Mouse (Mus musculus) embryonic facial prominence, embryonic 11.5 days (tissue): Measurements from ENCODE around the gene Susd6. TPM values are rescaled to one million over a fixed set of nuclear protein-coding genes. Genes with fewer than 3 reads are reported as not detected.
A peak's percentile ranks its signal among the peaks of the same experiment; 100 is the strongest.

Experiments
- ATAC-seq: fragments of 200-750 bp; cut with Nextera tagmentation; replicated peaks from 2 replicates; pipeline ENCODE4 v1.8.0; 2017; ENCODE audit warnings: low read depth; ENCODE audit not compliant: insufficient number of reproducible peaks, low FRiP score, low TSS enrichment
- DNase-seq: peaks from one replicate; pipeline ENCODE4 v3.0.0-alpha.2; 2015; ENCODE audit warnings: low spot score
- H3K27ac ChIP-seq: fragments of 300-500 bp; sonication (generic); replicated peaks from 2 replicates; pipeline ENCODE4 v1.5.1; 2014; ENCODE audit warnings: mild to moderate bottlenecking, low read depth, low read length, control low read depth
- H3K27me3 ChIP-seq: fragments of 300-500 bp; sonication (generic); 2 replicates; pipeline ENCODE4 v1.6.1; 2014; ENCODE audit warnings: mild to moderate bottlenecking, low read length, moderate library complexity, mixed read lengths; ENCODE audit not compliant: control insufficient read depth, insufficient read depth
- H3K36me3 ChIP-seq: fragments of 300-500 bp; sonication (generic); replicated peaks from 2 replicates; pipeline ENCODE4 v1.6.1; 2014; ENCODE audit warnings: low read depth, mild to moderate bottlenecking, low read length, moderate library complexity, mixed read lengths; ENCODE audit not compliant: control insufficient read depth, insufficient read depth
- H3K4me1 ChIP-seq: fragments of 300-500 bp; sonication (generic); 2 replicates; pipeline ENCODE4 v1.6.1; 2014; ENCODE audit warnings: low read length, mixed read lengths; ENCODE audit not compliant: control insufficient read depth, insufficient read depth
- H3K4me2 ChIP-seq: fragments of 300-500 bp; sonication (generic); 2 replicates; pipeline ENCODE4 v1.6.1; 2014; ENCODE audit warnings: low read depth, mild to moderate bottlenecking, control low read depth, low read length, moderate library complexity
- H3K4me3 ChIP-seq: fragments of 300-500 bp; sonication (generic); 2 replicates; pipeline ENCODE4 v1.5.1; 2014; ENCODE audit warnings: low read depth, low read length, control low read depth
- H3K9ac ChIP-seq: fragments of 300-500 bp; sonication (generic); replicated peaks from 2 replicates; pipeline ENCODE4 v1.6.1; 2014; ENCODE audit warnings: mild to moderate bottlenecking, control low read depth, low read length
- H3K9me3 ChIP-seq: fragments of 300-500 bp; sonication (generic); replicated peaks from 2 replicates; pipeline ENCODE4 v1.6.1; 2016; ENCODE audit warnings: mild to moderate bottlenecking, low read length, inconsistent platforms, mixed read lengths; ENCODE audit not compliant: control insufficient read depth
- WGBS: fragments of 180-500 bp; shearing (Covaris S2); extraction: QIAGEN DNeasy Blood & Tissue Kit; methylation state at CpG from one replicate; pipeline ENCODE4 v1.1.7; 2014; 5-methylcytosine and 5-hydroxymethylcytosine counted together
- polyA plus RNA-seq: library from polyadenylated mRNA; unstranded; fragments of >200 nt; fragmentation: Nextera tagmentation; extraction: Ambion mirVana; gene quantifications from 2 replicates; pipeline ENCODE4 v1.2.1, GENCODE M21; 2014

Susd6 gene
- polyA plus RNA-seq, 1 experiment from 2014 or later = 13.8 TPM

DNA sequence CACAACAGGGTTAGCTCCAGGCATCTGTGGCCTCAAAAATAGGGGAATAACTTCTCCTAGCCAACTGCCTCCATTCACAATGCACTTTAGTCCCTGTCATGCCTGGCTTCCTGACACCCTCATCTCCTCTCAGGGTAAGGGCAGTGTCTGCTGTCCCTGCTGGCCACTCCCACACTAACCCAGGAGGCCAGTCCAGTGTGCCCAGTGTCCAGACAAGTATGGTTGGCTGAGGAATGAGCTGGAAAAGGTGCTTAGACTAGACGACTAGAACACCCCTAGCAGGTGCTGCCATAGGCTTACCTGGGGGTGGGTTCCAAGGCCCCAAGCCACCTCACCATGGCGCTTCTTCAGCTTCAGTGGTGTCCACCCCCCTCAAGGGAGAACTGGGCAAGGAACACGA, 88.3 kb downstream of the Susd6 start:
- Histone ChIP-seq H3K27me3 (no peaks in the 10 kb centered on the region), H3K4me3 (no peak overlapping the region), H3K9me3 (no peaks in the 10 kb centered on the region), H3K4me1 (no peaks in the 10 kb centered on the region), H3K36me3 (no peaks in the 10 kb centered on the region; the same call in 1 of the 2 replicates), H3K4me2 (no peak overlapping the region), H3K9ac (no peak overlapping the region), H3K27ac (no peak overlapping the region)
- 77% methylated on average over 3 of the region's 3 CpGs for WGBS
- DNase-seq (no peak), ATAC-seq (no peak)

DNA sequence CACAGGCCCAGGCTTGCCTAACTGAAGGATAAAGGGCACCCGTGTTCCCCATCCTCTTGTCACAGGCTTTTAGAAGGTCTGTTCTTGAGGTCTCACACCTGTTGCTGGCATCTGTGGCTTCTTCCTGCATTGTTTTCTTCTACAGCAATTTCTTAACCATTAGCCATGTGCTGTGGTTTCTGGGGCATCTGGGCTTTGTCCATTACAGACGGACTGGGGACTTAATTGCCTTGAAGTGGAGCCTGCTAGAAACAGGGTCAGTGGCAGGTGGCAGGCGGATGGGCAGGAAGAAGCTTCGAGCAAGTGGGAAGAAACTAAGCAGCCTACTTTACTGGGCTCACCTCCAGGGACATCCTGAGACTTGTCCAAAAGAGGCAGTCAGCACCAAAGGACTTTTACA, 89.0 kb downstream of the Susd6 start:
- 66% methylated on average over 4 of the region's 4 CpGs for WGBS
- no peak overlapping the region for H3K27ac ChIP-seq
- H3K9ac ChIP-seq = no peak overlapping the region
- no peaks in the 10 kb centered on the region for H3K27me3 ChIP-seq
- H3K36me3 ChIP-seq = no peaks in the 10 kb centered on the region; the same call in 1 of the 2 replicates
- no peak overlapping the region for H3K4me3 ChIP-seq
- no peaks in the 10 kb centered on the region for H3K4me1 ChIP-seq
- H3K9me3 ChIP-seq = no peaks in the 10 kb centered on the region
- ATAC-seq (no peak), DNase-seq (no peak)
- H3K4me2 ChIP-seq = no peak overlapping the region

DNA sequence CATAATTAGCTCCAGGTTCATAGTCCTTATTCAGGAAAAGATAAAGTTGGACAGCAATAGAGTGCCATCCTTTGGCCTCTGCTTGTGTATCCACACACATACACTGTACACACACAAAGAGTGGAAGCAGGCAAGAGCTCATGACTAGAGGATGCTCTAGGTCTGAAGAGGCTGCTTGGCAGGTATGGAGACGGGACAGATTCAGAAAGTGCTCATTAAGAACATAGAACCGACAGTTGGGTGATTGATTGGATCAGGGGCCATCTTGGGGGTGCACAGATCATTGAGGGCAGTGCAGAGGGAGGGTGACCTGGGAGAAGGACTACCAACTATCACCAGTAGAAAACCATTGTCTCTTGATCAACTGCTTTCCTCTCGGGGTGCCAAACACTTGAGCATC, 90.8 kb downstream of the Susd6 start:
- H3K4me3 ChIP-seq = no peak overlapping the region
- 85% methylated on average over 3 of the region's 3 CpGs for WGBS
- no peaks in the 10 kb centered on the region; the same call in 1 of the 2 replicates for H3K36me3 ChIP-seq
- no peak for DNase-seq
- no peak for ATAC-seq
- no peak overlapping the region for H3K9ac ChIP-seq
- H3K27ac ChIP-seq = no peak overlapping the region
- H3K9me3 ChIP-seq = no peaks in the 10 kb centered on the region
- H3K4me2 ChIP-seq = no peak overlapping the region
- H3K27me3 ChIP-seq = no peaks in the 10 kb centered on the region
- no peaks in the 10 kb centered on the region for H3K4me1 ChIP-seq

DNA sequence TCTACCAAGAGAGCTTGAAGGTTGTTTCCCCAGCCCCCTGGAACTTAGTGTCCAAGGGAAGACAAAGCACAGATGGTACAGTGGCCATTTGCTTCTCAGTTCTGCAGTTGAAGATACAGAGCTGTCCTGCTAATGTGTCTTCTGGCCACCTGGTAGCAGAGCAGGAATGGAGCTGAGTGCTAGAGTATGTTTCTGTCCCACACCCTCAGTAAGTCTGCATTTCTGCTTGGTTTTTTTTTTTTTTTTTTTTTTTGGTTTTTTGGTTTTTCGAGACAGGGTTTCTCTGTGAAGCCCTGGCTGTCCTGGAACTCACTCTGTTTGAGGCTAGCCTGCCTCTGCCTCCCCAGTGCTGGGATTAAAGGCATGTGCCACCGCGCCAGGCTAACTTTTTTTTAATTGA, 93.0 kb downstream of the Susd6 start:
- DNase-seq (no peak), ATAC-seq (no peak)
- Histone ChIP-seq H3K4me3 (no peak overlapping the region), H3K27me3 (no peaks in the 10 kb centered on the region), H3K27ac (no peak overlapping the region), H3K9ac (no peak overlapping the region), H3K36me3 (no peaks in the 10 kb centered on the region; the same call in 1 of the 2 replicates), H3K4me1 (no peaks in the 10 kb centered on the region), H3K4me2 (no peak overlapping the region), H3K9me3 (no peaks in the 10 kb centered on the region)
- 87% methylated on average over 3 of the region's 3 CpGs for WGBS

DNA sequence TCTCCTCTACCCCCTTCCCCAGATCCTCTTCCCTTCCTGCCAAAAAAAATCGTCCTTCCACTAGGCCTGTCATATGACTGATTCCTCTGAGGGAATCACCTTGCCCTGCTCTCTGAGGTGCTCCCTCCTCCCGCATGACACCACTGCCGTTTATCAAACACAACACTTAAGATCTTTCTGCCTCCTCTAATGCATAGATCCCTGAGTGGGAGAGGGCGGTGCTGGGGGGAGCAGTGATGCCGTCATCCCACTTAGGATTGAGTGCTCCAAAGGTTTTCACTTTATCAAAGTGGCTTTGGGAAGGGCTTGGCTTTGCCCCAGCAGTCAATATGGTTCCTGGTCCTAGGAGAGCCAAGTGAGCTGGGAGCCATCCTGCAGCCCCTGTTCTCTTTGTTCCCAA, 93.6 kb downstream of the Susd6 start:
- H3K9me3 ChIP-seq = no peaks in the 10 kb centered on the region
- H3K4me1 ChIP-seq = no peaks in the 10 kb centered on the region
- 70% methylated on average over 5 of the region's 5 CpGs for WGBS
- H3K4me3 ChIP-seq = no peak overlapping the region
- ATAC-seq = no peak
- H3K4me2 ChIP-seq = no peak overlapping the region
- DNase-seq = no peak
- no peaks in the 10 kb centered on the region for H3K36me3 ChIP-seq
- H3K27ac ChIP-seq = no peak overlapping the region
- H3K27me3 ChIP-seq = no peaks in the 10 kb centered on the region
- no peak overlapping the region for H3K9ac ChIP-seq

DNA sequence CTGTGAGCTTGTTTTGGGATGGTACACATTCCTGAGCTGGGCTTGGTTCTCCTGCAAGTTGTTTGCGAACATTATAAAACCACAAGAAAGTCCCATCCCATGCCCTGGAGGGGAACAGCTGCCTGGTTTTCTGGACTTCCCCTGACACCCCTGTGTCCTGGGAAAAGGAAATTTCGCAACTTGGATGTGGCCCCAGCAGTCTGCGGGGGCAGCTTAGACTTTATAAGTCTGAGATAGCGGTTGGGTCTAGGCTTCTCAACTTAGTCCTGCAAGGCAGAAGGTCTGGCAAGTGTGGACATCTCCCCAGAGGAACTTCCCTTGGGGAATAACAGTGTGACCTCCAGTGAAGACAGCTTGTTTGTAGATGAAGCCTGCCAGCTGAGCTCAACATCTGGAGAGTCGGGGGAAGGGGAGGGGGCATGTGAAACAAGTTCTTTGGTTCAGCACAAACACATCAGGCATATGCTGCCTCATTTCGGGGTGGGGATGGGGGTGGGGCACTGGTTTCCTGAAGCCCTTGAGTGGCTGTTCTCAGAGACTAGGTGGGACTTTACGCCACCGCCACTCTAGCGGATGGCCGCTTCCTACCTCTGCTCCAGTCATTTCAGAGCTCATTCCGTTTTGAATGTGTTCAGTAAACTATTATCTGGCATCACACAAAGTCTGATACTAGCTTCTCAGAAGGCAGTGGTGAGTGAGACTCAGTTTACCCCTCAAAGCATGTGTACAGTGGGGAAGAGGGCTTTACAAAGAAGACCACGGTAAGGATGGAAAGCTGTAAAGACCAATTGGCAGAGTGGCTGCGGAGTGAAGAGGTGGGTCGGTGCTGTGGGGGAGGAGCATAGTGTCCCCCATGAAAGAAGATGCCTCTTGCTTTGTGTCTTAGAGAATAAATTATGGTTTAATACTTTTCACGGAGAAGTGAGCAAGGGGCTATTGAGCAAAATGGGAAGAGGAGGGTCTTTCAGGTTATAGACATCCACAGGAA, 95.3 kb downstream of the Susd6 start:
- no peaks in the 10 kb centered on the region for H3K36me3 ChIP-seq
- no peaks in the 10 kb centered on the region for H3K4me1 ChIP-seq
- no peak overlapping the region for H3K27ac ChIP-seq
- no peak overlapping the region for H3K4me2 ChIP-seq
- H3K9ac ChIP-seq = no peak overlapping the region
- no peaks in the 10 kb centered on the region for H3K27me3 ChIP-seq
- H3K4me3 ChIP-seq = no peak overlapping the region
- ATAC-seq (0 out of 2 replicates have a peak, but pooled peaks have one; percentile 55), DNase-seq (peak; percentile 55)
- WGBS = 45% methylated on average over 15 of the region's 15 CpGs
- H3K9me3 ChIP-seq = no peaks in the 10 kb centered on the region

DNA sequence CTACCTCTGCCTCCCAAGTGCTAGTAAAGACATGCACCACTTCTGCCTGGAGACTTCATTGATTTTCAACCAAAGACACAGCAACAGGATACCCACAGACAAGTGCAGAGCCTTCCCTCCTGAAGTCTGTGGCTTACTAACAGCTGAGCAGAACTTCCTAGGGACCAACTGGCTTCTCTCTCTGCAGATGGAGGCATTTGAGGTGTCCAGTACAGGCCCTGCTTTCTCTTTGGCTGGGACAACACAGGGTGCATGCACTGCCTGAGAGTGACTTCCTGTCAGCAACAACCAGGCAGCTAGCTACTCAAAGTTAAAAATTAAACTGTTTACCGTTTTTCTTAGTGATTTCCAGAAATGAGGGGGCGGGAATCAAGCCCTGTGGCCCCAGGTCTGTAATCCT, 96.7 kb downstream of the Susd6 start:
- no peak for ATAC-seq
- H3K4me3 ChIP-seq = no peak overlapping the region
- 66% methylated on average over 2 of the region's 2 CpGs for WGBS
- H3K27ac ChIP-seq = no peak overlapping the region
- no peak overlapping the region for H3K9ac ChIP-seq
- no peaks in the 10 kb centered on the region for H3K4me1 ChIP-seq
- no peak overlapping the region for H3K4me2 ChIP-seq
- H3K9me3 ChIP-seq = no peaks in the 10 kb centered on the region
- no peak for DNase-seq
- H3K27me3 ChIP-seq = no peaks in the 10 kb centered on the region
- no peaks in the 10 kb centered on the region for H3K36me3 ChIP-seq

DNA sequence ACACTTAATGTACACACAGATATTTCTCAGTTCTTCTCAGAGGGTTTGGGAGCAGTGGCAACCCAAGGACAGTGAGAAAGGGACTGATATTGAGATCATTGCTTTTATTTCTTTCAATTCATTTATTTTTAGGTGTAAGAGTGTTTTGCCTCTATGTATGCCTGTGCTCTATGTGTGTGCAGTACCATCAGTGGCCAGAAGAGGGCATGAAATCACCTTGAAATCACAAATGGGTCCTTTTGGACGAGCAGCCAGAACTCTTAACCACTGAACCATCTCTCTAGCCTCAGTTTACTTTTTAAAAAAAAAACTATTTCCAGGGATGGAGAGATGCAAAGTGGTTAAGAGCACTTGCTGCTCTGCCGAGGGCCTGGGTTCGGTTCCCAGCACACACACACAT, 99.0 kb downstream of the Susd6 start:
- no peaks in the 10 kb centered on the region for H3K27me3 ChIP-seq

More for the DNA sequence above, 99.0 kb downstream of the Susd6 start:
- Histone ChIP-seq H3K36me3 (no peaks in the 10 kb centered on the region), H3K9ac (no peak overlapping the region), H3K4me1 (no peaks in the 10 kb centered on the region), H3K9me3 (no peaks in the 10 kb centered on the region), H3K4me2 (no peak overlapping the region), H3K4me3 (no peak overlapping the region), H3K27ac (no peak overlapping the region)
- DNase-seq = no peak
- 89% methylated on average over 3 of the region's 3 CpGs for whole genome bisulfite sequencing
- ATAC-seq = no peak
